In the genomic region with DNA sequence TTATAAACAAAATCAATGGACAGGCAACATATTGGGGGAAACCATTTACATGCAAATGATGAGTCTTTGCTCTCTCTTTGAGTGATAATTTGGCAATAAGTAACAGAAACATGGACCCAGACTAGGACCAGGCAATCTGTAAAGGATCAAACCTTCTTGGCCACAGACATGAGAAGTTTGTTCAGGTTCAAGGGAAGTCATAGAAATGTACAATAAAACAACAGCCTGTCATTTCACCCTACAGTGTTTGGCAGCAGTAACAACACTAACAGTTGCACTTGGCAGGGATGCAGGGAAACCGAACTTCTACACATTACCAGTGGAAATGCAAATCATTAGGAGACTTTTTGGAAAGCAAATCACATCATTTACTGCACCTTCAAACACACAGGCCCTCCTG, we compare ENCODE assay signal across 17 mouse cellular contexts.
DNase-seq lines count a peak whose midpoint lies in the region; ATAC-seq and TF ChIP-seq lines count a peak whose summit lies in the region.
"Had no signal": no experiment of that assay in that cellular context is flagged by ENCODE, and none has a peak within 500 bp of the region (broad histone marks: within the 10 kb centered on the region; RNA-seq: fewer than 3 reads in every experiment).

No protein-coding gene starts in this region.

- TF ChIP-seq POLR2A in brain, embryonic 14.5 days (IDR thresholded peaks at IDR 0.05; ENCODE audit: borderline replicate concordance, extremely low read depth, insufficient read depth, insufficient read length, poor library complexity, severe bottlenecking), result no peak

- no peak overlapping the region for H3K4me2 ChIP-seq in forebrain, embryonic 14.5 days (ENCODE audit: low read length)
- no peak overlapping the region for H3K4me2 ChIP-seq in forebrain, postnatal 0 days (ENCODE audit: low read depth)
- H3K4me2 ChIP-seq in forebrain, embryonic 16.5 days (ENCODE audit: low read length), result no peak overlapping the region
- no peak overlapping the region for H3K4me2 ChIP-seq in forebrain, embryonic 11.5 days (ENCODE audit: low read depth, low read length, severe bottlenecking)
- H3K4me2 ChIP-seq: embryonic facial prominence, embryonic 12.5 days had no signal

- H3K9ac ChIP-seq in forebrain, embryonic 14.5 days (ENCODE audit: low read length), result no peak overlapping the region
- no peak overlapping the region for H3K9ac ChIP-seq in forebrain, postnatal 0 days
- no peak overlapping the region for H3K9ac ChIP-seq in forebrain, embryonic 16.5 days (replicated peaks; ENCODE audit: low read depth, low read length)
- H3K9ac ChIP-seq in forebrain, embryonic 11.5 days (ENCODE audit: low read length), result no peak overlapping the region
- H3K9ac ChIP-seq: embryonic facial prominence, embryonic 12.5 days had no signal

- DNase-seq in forebrain, embryonic 14.5 days (ENCODE audit: low spot score), result peak; percentile 77
- no peak for DNase-seq in forebrain, postnatal 0 days
- no peak for DNase-seq in forebrain, embryonic 11.5 days (ENCODE audit: low spot score)
- DNase-seq in brain, embryonic 14.5 days (ENCODE audit: low read depth), result peak; percentile 86
- DNase-seq in limb, embryonic 10.5 days (ENCODE audit: low spot score), result peak; percentile 1
- DNase-seq: adrenal gland, adult 2 months; adrenal gland, postnatal 10 days; adrenal gland, postnatal 25 days; cerebellum, adult 11-12 months; cerebellum, adult 2 months; cerebellum, adult 9-10 months; cerebellum, postnatal 25 days had no signal

- TF ChIP-seq CTCF in forebrain, postnatal 0 days (IDR thresholded peaks at IDR 0.05; ENCODE audit: low read depth), result no peak
- no peak for TF ChIP-seq CTCF in brain, embryonic 14.5 days (IDR thresholded peaks at IDR 0.05; ENCODE audit: borderline replicate concordance, extremely low read depth, insufficient read depth, insufficient read length)

- H3K27ac ChIP-seq in forebrain, embryonic 14.5 days (ENCODE audit: low read depth, low read length), result no peak overlapping the region
- no peak overlapping the region for H3K27ac ChIP-seq in forebrain, postnatal 0 days (ENCODE audit: low read depth, low read length)
- H3K27ac ChIP-seq in forebrain, embryonic 16.5 days (ENCODE audit: low read length), result no peak overlapping the region
- H3K27ac ChIP-seq in forebrain, embryonic 11.5 days (ENCODE audit: low read depth, low read length), result no peak overlapping the region
- no peak overlapping the region for H3K27ac ChIP-seq in limb, embryonic 10.5 days
- H3K27ac ChIP-seq: embryonic facial prominence, embryonic 10.5 days; embryonic facial prominence, embryonic 12.5 days had no signal

- H3K9me3 ChIP-seq in forebrain, embryonic 14.5 days (replicated peaks; ENCODE audit: control insufficient read depth, low read length), result no peaks in the 10 kb centered on the region
- no peaks in the 10 kb centered on the region for H3K9me3 ChIP-seq in forebrain, postnatal 0 days (ENCODE audit: low read length)
- H3K9me3 ChIP-seq in forebrain, embryonic 16.5 days (ENCODE audit: control insufficient read depth, low read length), result no peaks in the 10 kb centered on the region
- no peaks in the 10 kb centered on the region for H3K9me3 ChIP-seq in forebrain, embryonic 11.5 days (ENCODE audit: control insufficient read depth, low read length)
- no peaks in the 10 kb centered on the region for H3K9me3 ChIP-seq in limb, embryonic 10.5 days (replicated peaks)
- H3K9me3 ChIP-seq: embryonic facial prominence, embryonic 10.5 days; embryonic facial prominence, embryonic 12.5 days had no signal

- no peaks in the 10 kb centered on the region for H3K27me3 ChIP-seq in forebrain, embryonic 14.5 days (replicated peaks; ENCODE audit: control insufficient read depth, insufficient read depth, low read length)
- H3K27me3 ChIP-seq in forebrain, postnatal 0 days (ENCODE audit: insufficient read depth, low read length), result no peaks in the 10 kb centered on the region
- H3K27me3 ChIP-seq in forebrain, embryonic 16.5 days (replicated peaks; ENCODE audit: control insufficient read depth, insufficient read depth, low read length), result no peaks in the 10 kb centered on the region
- H3K27me3 ChIP-seq in forebrain, embryonic 11.5 days (ENCODE audit: control insufficient read depth, insufficient read depth, low read length), result no peaks in the 10 kb centered on the region
- no peaks in the 10 kb centered on the region for H3K27me3 ChIP-seq in limb, embryonic 10.5 days (ENCODE audit: low read depth, poor library complexity, severe bottlenecking)
- H3K27me3 ChIP-seq: embryonic facial prominence, embryonic 12.5 days had no signal

- peaks cover 12% of the 10 kb centered on the region for H3K4me1 ChIP-seq in forebrain, embryonic 14.5 days (ENCODE audit: control insufficient read depth, insufficient read depth, low read length)
- peaks cover 7% of the 10 kb centered on the region for H3K4me1 ChIP-seq in forebrain, postnatal 0 days (ENCODE audit: insufficient read depth)
- H3K4me1 ChIP-seq in forebrain, embryonic 16.5 days (replicated peaks; ENCODE audit: control insufficient read depth, insufficient read depth, low read length), result peaks cover 13% of the 10 kb centered on the region
- no peaks in the 10 kb centered on the region; the same call in 1 of the 2 replicates for H3K4me1 ChIP-seq in forebrain, embryonic 11.5 days (replicated peaks; ENCODE audit: control insufficient read depth, insufficient read depth, low read length)
- peaks cover 4% of the 10 kb centered on the region; the same call in 1 of the 2 replicates for H3K4me1 ChIP-seq in limb, embryonic 10.5 days
- H3K4me1 ChIP-seq: embryonic facial prominence, embryonic 10.5 days; embryonic facial prominence, embryonic 12.5 days had no signal

- H3K36me3 ChIP-seq in forebrain, embryonic 14.5 days (ENCODE audit: control insufficient read depth, insufficient read depth, low read length), result no peaks in the 10 kb centered on the region
- H3K36me3 ChIP-seq in forebrain, postnatal 0 days (ENCODE audit: insufficient read depth), result no peaks in the 10 kb centered on the region
- H3K36me3 ChIP-seq in forebrain, embryonic 16.5 days (ENCODE audit: control insufficient read depth, insufficient read depth), result no peaks in the 10 kb centered on the region
- H3K36me3 ChIP-seq in forebrain, embryonic 11.5 days (ENCODE audit: control insufficient read depth, insufficient read depth, low read length), result no peaks in the 10 kb centered on the region
- H3K36me3 ChIP-seq in limb, embryonic 10.5 days, result no peaks in the 10 kb centered on the region
- H3K36me3 ChIP-seq: embryonic facial prominence, embryonic 10.5 days; embryonic facial prominence, embryonic 12.5 days had no signal

- peak; percentile 61; the same call in 1 of the 2 replicates for ATAC-seq in forebrain, embryonic 14.5 days
- ATAC-seq in forebrain, postnatal 0 days, result no peak
- ATAC-seq in forebrain, embryonic 16.5 days, result peak; percentile 69
- ATAC-seq in forebrain, embryonic 11.5 days (replicated peaks; ENCODE audit: low FRiP score), result no peak
- ATAC-seq in erythroblast, adult 5-6 weeks (replicated peaks; ENCODE audit: low FRiP score, poor library complexity, severe bottlenecking), result no peak

- H3K4me3 ChIP-seq in forebrain, embryonic 14.5 days (ENCODE audit: low read depth, low read length), result no peak overlapping the region
- H3K4me3 ChIP-seq in forebrain, postnatal 0 days (ENCODE audit: low read depth, low read length), result no peak overlapping the region
- H3K4me3 ChIP-seq in forebrain, embryonic 16.5 days (replicated peaks; ENCODE audit: low read length), result no peak overlapping the region
- no peak overlapping the region for H3K4me3 ChIP-seq in forebrain, embryonic 11.5 days (ENCODE audit: low read depth, low read length)
- H3K4me3 ChIP-seq in limb, embryonic 10.5 days, result no peak overlapping the region
- H3K4me3 ChIP-seq: embryonic facial prominence, embryonic 10.5 days; embryonic facial prominence, embryonic 12.5 days; erythroblast, embryonic 14.5 days had no signal

- WGBS in forebrain, embryonic 14.5 days, result 27% methylated on average over 1 of the region's 1 CpGs
- WGBS in forebrain, postnatal 0 days, result 14% methylated on average over 1 of the region's 1 CpGs
- WGBS in forebrain, embryonic 16.5 days, result 22% methylated on average over 1 of the region's 1 CpGs
- WGBS in forebrain, embryonic 11.5 days, result 86% methylated on average over 1 of the region's 1 CpGs
- 85% methylated on average over 1 of the region's 1 CpGs for WGBS in limb, embryonic 10.5 days

Comparison
In these comparisons a context has a peak if more than half of its experiments do, and no peak if none do; other contexts are left out.
1. ATAC-seq: peak in forebrain, embryonic 14.5 days (single experiment) and forebrain, embryonic 16.5 days (single experiment); none in forebrain, postnatal 0 days (single experiment), forebrain, embryonic 11.5 days (single experiment) and erythroblast, adult 5-6 weeks (single experiment).
2. DNase-seq: peak in forebrain, embryonic 14.5 days (single experiment), brain, embryonic 14.5 days (single experiment) and limb, embryonic 10.5 days (single experiment); none in forebrain, postnatal 0 days (single experiment) and forebrain, embryonic 11.5 days (single experiment).